Mouse (Mus musculus): ENCODE results near the gene Cpa4.

- TF ChIP-seq CTCF (IDR thresholded peaks at IDR 0.05; ENCODE audit: borderline replicate concordance, insufficient read depth, low read depth, low read length) (no peak), POLR2A (IDR thresholded peaks at IDR 0.05; ENCODE audit: borderline replicate concordance, insufficient read depth, low read length) (no peak)
Measured at GRCm38 (mm10) chr6:30564051-30564450, 4.1 kb upstream of the Cpa4 start.
